Mouse (Mus musculus) CH12.LX (cell line): Measurements from ENCODE around the gene Aqp11. TPM values are rescaled to one million over a fixed set of nuclear protein-coding genes. Genes with fewer than 3 reads are reported as not detected.
A peak's percentile ranks its signal among the peaks of the same experiment; 100 is the strongest.

Experiments
- DNase-seq: peaks from one replicate; pipeline ENCODE4 v3.0.0-alpha.2; 2013; ENCODE audit errors: extremely low read depth
- H3K27ac ChIP-seq: 2 replicates; pipeline ENCODE4 v1.5.1; 2012; ENCODE audit warnings: low read depth, mild to moderate bottlenecking, control low read depth, moderate library complexity; ENCODE audit not compliant: insufficient read depth
- H3K27me3 ChIP-seq: replicated peaks from 2 replicates; pipeline ENCODE3; 2012; ENCODE audit warnings: inconsistent platforms
- H3K36me3 ChIP-seq, 2 experiments: replicated peaks in 1 of 2; 2 replicates each; pipeline versions ENCODE3 to v1.6.1; 2012; ENCODE audit warnings: inconsistent platforms in 1 of 2, low read length in 1 of 2, mild to moderate bottlenecking in 1 of 2, mixed read lengths in 1 of 2, moderate library complexity in 1 of 2; ENCODE audit not compliant: control insufficient read depth in 1 of 2, insufficient read depth in 1 of 2
- H3K4me1 ChIP-seq, 2 experiments: 2 replicates each; pipeline ENCODE4 v1.6.1; 2012; ENCODE audit warnings: inconsistent platforms in 1 of 2, moderate library complexity in 1 of 2; ENCODE audit not compliant: insufficient read depth in 2 of 2, control insufficient read depth in 1 of 2
- H3K4me2 ChIP-seq: 2 replicates; pipeline ENCODE4 v1.6.1; 2012; ENCODE audit warnings: low read depth, mild to moderate bottlenecking, control low read depth; ENCODE audit not compliant: poor library complexity, insufficient read depth, severe bottlenecking
- H3K4me3 ChIP-seq, 3 experiments: fragments of 150-350 bp in 1 of 3; sonication (generic) in 1 of 3; replicated peaks in 1 of 3; 2 replicates each; pipeline versions ENCODE3 to v1.5.1; 2011 to 2012; ENCODE audit warnings: low read depth in 2 of 3, low read length in 2 of 3, mild to moderate bottlenecking in 2 of 3, moderate library complexity in 2 of 3, control low read depth in 1 of 3, improper control_type of control experiment in 1 of 3, inconsistent platforms in 1 of 3, mixed read lengths in 1 of 3; ENCODE audit not compliant: poor library complexity in 1 of 3
- H3K79me2 ChIP-seq: replicated peaks from 2 replicates; pipeline ENCODE4 v1.6.1; 2012; ENCODE audit warnings: mild to moderate bottlenecking, moderate library complexity; ENCODE audit not compliant: control insufficient read depth, poor library complexity, insufficient read depth, severe bottlenecking; ENCODE audit errors: extremely low read depth
- H3K9ac ChIP-seq: 2 replicates; pipeline ENCODE4 v1.6.1; 2012; ENCODE audit warnings: low read depth, mild to moderate bottlenecking, control low read depth, moderate library complexity; ENCODE audit not compliant: insufficient read depth
- H3K9me3 ChIP-seq: replicated peaks from 2 replicates; pipeline ENCODE3; 2012; ENCODE audit warnings: low read length, inconsistent platforms, mixed read lengths
- CHD2 ChIP-seq: IDR thresholded peaks from 2 replicates; pipeline ENCODE4 v1.6.1; 2011; ENCODE audit warnings: low read length, improper control_type of control experiment
- E2F4 ChIP-seq: IDR thresholded peaks from 2 replicates; pipeline ENCODE4 v1.6.1; 2011; ENCODE audit warnings: low read depth, low read length, improper control_type of control experiment; ENCODE audit not compliant: insufficient replicate concordance
- ETS1 ChIP-seq: conservative IDR thresholded peaks from 2 replicates; pipeline ENCODE4 v1.6.1; 2012; ENCODE audit warnings: low read depth, mild to moderate bottlenecking, inconsistent platforms, low read length, improper control_type of control experiment, moderate library complexity
- MAX ChIP-seq: IDR thresholded peaks from 2 replicates; pipeline ENCODE4 v1.6.1; 2011; ENCODE audit warnings: low read length, improper control_type of control experiment
- NRF1 ChIP-seq: IDR thresholded peaks from 2 replicates; pipeline ENCODE4 v1.6.1; 2014; ENCODE audit warnings: low read depth, mild to moderate bottlenecking, inconsistent platforms, low read length, improper control_type of control experiment, moderate library complexity
- PAX5 ChIP-seq: IDR thresholded peaks from 2 replicates; pipeline ENCODE4 v1.6.1; 2012; ENCODE audit warnings: low read length, inconsistent platforms, mixed read lengths
- POLR2AphosphoS2 ChIP-seq: IDR thresholded peaks from 2 replicates; pipeline ENCODE4 v1.6.1; 2011; ENCODE audit warnings: low read depth, low read length, improper control_type of control experiment
- RAD21 ChIP-seq: IDR thresholded peaks from 2 replicates; pipeline ENCODE4 v1.6.1; 2011; ENCODE audit warnings: low read depth, mild to moderate bottlenecking, low read length, improper control_type of control experiment, moderate library complexity
- TBP ChIP-seq: conservative IDR thresholded peaks from 2 replicates; pipeline ENCODE4 v1.6.1; 2011; ENCODE audit warnings: low read depth, low read length, improper control_type of control experiment
- UBTF ChIP-seq: IDR thresholded peaks from 2 replicates; pipeline ENCODE4 v1.6.1; 2012; ENCODE audit warnings: low read depth, mild to moderate bottlenecking, inconsistent platforms, low read length, improper control_type of control experiment, moderate library complexity
- USF1 ChIP-seq: IDR thresholded peaks from 2 replicates; pipeline ENCODE4 v1.6.1; 2014; ENCODE audit warnings: low read depth, mild to moderate bottlenecking, inconsistent platforms, low read length, improper control_type of control experiment
- USF2 ChIP-seq: conservative IDR thresholded peaks from 2 replicates; pipeline ENCODE4 v1.6.1; 2011; ENCODE audit warnings: low read depth, low read length, improper control_type of control experiment
- dilution Hi-C: fragments of 300-500 bp; cut with MboI; formaldehyde crosslinking; loops from 2 replicates; pipeline ENCODE4 v1.14.3; 2020; ENCODE audit warnings: low sequenced_read_pairs; ENCODE audit not compliant: extremely low pct_unique_long_range_greater_than_20kb, extremely low pct_ligation_motif_present
- in situ Hi-C: fragments of 300-500 bp; cut with MboI; formaldehyde crosslinking; loops from 3 replicates; pipeline ENCODE4 v1.14.3; 2019; ENCODE audit warnings: low sequenced_read_pairs, low pct_ligation_motif_present, low pct_unique_long_range_greater_than_20kb, mixed read lengths
- polyA plus RNA-seq: library from polyadenylated mRNA; unstranded; fragments of >175 nt; gene quantifications from 2 replicates; pipeline ENCODE4 v1.2.1, GENCODE M21; 2012; ENCODE audit warnings: low read depth; ENCODE audit not compliant: insufficient read length
- total RNA-seq, 2 experiments: library from RNA; depleted of rRNA; stranded (reverse); fragments of 300-350 nt in 1 of 2; fragments of >200 nt in 1 of 2; gene quantifications; 2 replicates each; pipeline ENCODE4 v1.2.3; 2012 to 2014

The Aqp11 gene
- total and polyA plus RNA-seq, 3 experiments = 0.46 to 1.0 (median 0.89) TPM

GRCm38 (mm10) chr7:97725401-97725800, 12.7 kb downstream of the Aqp11 start:
- DNase-seq = no peak
- TF ChIP-seq ETS1 (no peak), E2F4 (no peak), TBP (no peak), PAX5 (no peak), CHD2 (no peak), USF1 (no peak), NRF1 (no peak), RAD21 (no peak), MAX (no peak), USF2 (no peak), UBTF (no peak)
- TF ChIP-seq, all 38 proteins: peak for 0
- H3K36me3 ChIP-seq = peaks cover 4 to 78% of the 10 kb centered on the region in 2 experiments
- no peak overlapping the region for H3K4me2 ChIP-seq
- H3K27me3 ChIP-seq = no peaks in the 10 kb centered on the region
- H3K27ac ChIP-seq = no peak overlapping the region
- H3K79me2 ChIP-seq = no peaks in the 10 kb centered on the region
- no peak overlapping the region for H3K4me3 ChIP-seq
- in situ Hi-C loops = no loop called here
- H3K4me1 ChIP-seq = no peaks in the 10 kb centered on the region
- no peak overlapping the region for H3K9ac ChIP-seq
- H3K9me3 ChIP-seq = no peaks in the 10 kb centered on the region
- dilution Hi-C loops = no loop called here

- H3K4me2 ChIP-seq = no peak overlapping the region
- no peaks in the 10 kb centered on the region for H3K4me1 ChIP-seq
- no peak for TF ChIP-seq TBP
- 0 out of 2 replicates have a peak, but pooled peaks have one; percentile 48 for TF ChIP-seq POLR2AphosphoS2
- no peaks in the 10 kb centered on the region for H3K27me3 ChIP-seq
- no peak for DNase-seq
- H3K9ac ChIP-seq = no peak overlapping the region
- in situ Hi-C loops = no loop called here
- H3K27ac ChIP-seq = no peak overlapping the region
- no peak overlapping the region for H3K4me3 ChIP-seq
- H3K79me2 ChIP-seq = no peaks in the 10 kb centered on the region
- H3K9me3 ChIP-seq = no peaks in the 10 kb centered on the region
- dilution Hi-C loops = no loop called here
- H3K36me3 ChIP-seq = peaks cover 12 to 80% of the 10 kb centered on the region in 2 experiments
Measured at GRCm38 (mm10) chr7:97723646-97724538, 14.2 kb downstream of the Aqp11 start.
